Comparison of ENCODE assay signal across 9 mouse cellular contexts in genomic region chr8:91805254-91805671, GRCm38 (mm10). TPM values are rescaled to one million over a fixed set of nuclear protein-coding genes. Genes with fewer than 3 reads are reported as not detected.
A peak's percentile ranks its signal among the peaks of the same experiment; 100 is the strongest.
DNase-seq lines count a peak whose midpoint lies in the region; ATAC-seq lines count a peak whose summit lies in the region.
"Had no signal": no experiment of that assay in that cellular context is flagged by ENCODE, and none has a peak within 500 bp of the region (broad histone marks: within the 10 kb centered on the region; RNA-seq: fewer than 3 reads in every experiment).

No protein-coding gene starts in this region.

- no peaks in the 10 kb centered on the region for H3K9me3 ChIP-seq in embryonic facial prominence, embryonic 11.5 days (replicated peaks; ENCODE audit: control insufficient read depth, low read length)
- H3K9me3 ChIP-seq in hindbrain, embryonic 12.5 days (replicated peaks), result no peaks in the 10 kb centered on the region
- no peaks in the 10 kb centered on the region for H3K9me3 ChIP-seq in liver, embryonic 11.5 days (ENCODE audit: control insufficient read depth, low read length)
- no peaks in the 10 kb centered on the region for H3K9me3 ChIP-seq in neural tube, embryonic 13.5 days

- WGBS in embryonic facial prominence, embryonic 11.5 days, result under 1% methylated on average over 32 of the region's 32 CpGs
- WGBS in hindbrain, embryonic 12.5 days, result 0% methylated on average over 32 of the region's 32 CpGs
- WGBS in liver, embryonic 11.5 days, result 2% methylated on average over 32 of the region's 32 CpGs
- under 1% methylated on average over 32 of the region's 32 CpGs for WGBS in neural tube, embryonic 13.5 days

- peak overlapping the region; percentile 28 for H3K4me3 ChIP-seq in embryonic facial prominence, embryonic 11.5 days (ENCODE audit: low read depth, low read length)
- peak overlapping the region; percentile 36 for H3K4me3 ChIP-seq in hindbrain, embryonic 12.5 days
- H3K4me3 ChIP-seq in liver, embryonic 11.5 days (ENCODE audit: low read depth, low read length), result peak overlapping the region; percentile 24
- H3K4me3 ChIP-seq in neural tube, embryonic 13.5 days, result peak overlapping the region; percentile 30
- H3K4me3 ChIP-seq: megakaryocyte, embryonic 14.5 days had no signal

- peak overlapping the region; percentile 63 for H3K4me2 ChIP-seq in embryonic facial prominence, embryonic 11.5 days (ENCODE audit: low read depth, low read length)
- H3K4me2 ChIP-seq in hindbrain, embryonic 12.5 days (replicated peaks), result peak overlapping the region; percentile 62
- H3K4me2 ChIP-seq in liver, embryonic 11.5 days, result peak overlapping the region; percentile 38
- peak overlapping the region; percentile 52 for H3K4me2 ChIP-seq in neural tube, embryonic 13.5 days

- H3K9ac ChIP-seq in embryonic facial prominence, embryonic 11.5 days (replicated peaks; ENCODE audit: low read length), result peak overlapping the region; percentile 62
- peak overlapping the region; percentile 71 for H3K9ac ChIP-seq in hindbrain, embryonic 12.5 days
- H3K9ac ChIP-seq in liver, embryonic 11.5 days (ENCODE audit: low read depth, low read length), result no peak overlapping the region
- H3K9ac ChIP-seq in neural tube, embryonic 13.5 days, result peak overlapping the region; percentile 9

- peaks cover 7% of the 10 kb centered on the region for H3K4me1 ChIP-seq in embryonic facial prominence, embryonic 11.5 days (ENCODE audit: control insufficient read depth, insufficient read depth, low read length)
- H3K4me1 ChIP-seq in hindbrain, embryonic 12.5 days, result peaks cover 56% of the 10 kb centered on the region
- peaks cover 17% of the 10 kb centered on the region for H3K4me1 ChIP-seq in liver, embryonic 11.5 days (replicated peaks; ENCODE audit: control insufficient read depth, insufficient read depth, low read length)
- peaks cover 66% of the 10 kb centered on the region for H3K4me1 ChIP-seq in neural tube, embryonic 13.5 days (replicated peaks)

- no peak overlapping the region for H3K27ac ChIP-seq in embryonic facial prominence, embryonic 11.5 days (replicated peaks; ENCODE audit: low read depth, low read length)
- H3K27ac ChIP-seq in hindbrain, embryonic 12.5 days, result peak overlapping the region; percentile 88
- H3K27ac ChIP-seq in liver, embryonic 11.5 days (ENCODE audit: low read depth, low read length), result no peak overlapping the region
- H3K27ac ChIP-seq in neural tube, embryonic 13.5 days (replicated peaks), result peak overlapping the region; percentile 46; the same call in 1 of the 2 replicates

- no peak for ATAC-seq in embryonic facial prominence, embryonic 11.5 days (replicated peaks; ENCODE audit: insufficient number of reproducible peaks, low FRiP score, low TSS enrichment, low read depth)
- no peak for ATAC-seq in hindbrain, embryonic 12.5 days (ENCODE audit: low FRiP score)
- ATAC-seq in liver, embryonic 11.5 days (replicated peaks; ENCODE audit: low FRiP score), result no peak
- ATAC-seq in neural tube, embryonic 13.5 days (ENCODE audit: low read depth), result no peak

- peak; percentile 5 to 23 for DNase-seq in cerebellum, adult 18-20 months
- no peak for DNase-seq in cerebellum, adult 11-12 months
- DNase-seq in embryonic facial prominence, embryonic 11.5 days (ENCODE audit: low spot score), result peak; percentile 68
- DNase-seq in liver, embryonic 11.5 days (ENCODE audit: low spot score), result peak; percentile 51
- DNase-seq in left cerebral cortex, adult 9 months (ENCODE audit: low spot score in 2 of 2), result no peak
- DNase-seq in MN1 (ENCODE audit: low spot score), result no peak

- H3K36me3 ChIP-seq in embryonic facial prominence, embryonic 11.5 days (replicated peaks; ENCODE audit: control insufficient read depth, insufficient read depth, low read depth, low read length), result no peaks in the 10 kb centered on the region
- no peaks in the 10 kb centered on the region for H3K36me3 ChIP-seq in hindbrain, embryonic 12.5 days
- H3K36me3 ChIP-seq in liver, embryonic 11.5 days (ENCODE audit: control insufficient read depth, insufficient read depth, low read length), result no peaks in the 10 kb centered on the region
- H3K36me3 ChIP-seq in neural tube, embryonic 13.5 days, result no peaks in the 10 kb centered on the region

- peaks cover 39% of the 10 kb centered on the region for H3K27me3 ChIP-seq in embryonic facial prominence, embryonic 11.5 days (ENCODE audit: control insufficient read depth, insufficient read depth, low read length)
- H3K27me3 ChIP-seq in hindbrain, embryonic 12.5 days, result peaks cover 52% of the 10 kb centered on the region
- peaks cover 90% of the 10 kb centered on the region for H3K27me3 ChIP-seq in liver, embryonic 11.5 days (replicated peaks; ENCODE audit: control insufficient read depth, insufficient read depth, low read length)
- H3K27me3 ChIP-seq in neural tube, embryonic 13.5 days, result peaks cover 86% of the 10 kb centered on the region

RNA-seq across cellular contexts. Expression of gene Irx3, which starts 3.4 kb away (rescaled TPM):
- polyA plus RNA-seq in embryonic facial prominence, embryonic 11.5 days (2014; fragmentation: Nextera tagmentation; extraction: Ambion mirVana), result 19.8 and 20.4 TPM in 2 replicates
- 52.8 and 56.7 TPM in 2 replicates for polyA plus RNA-seq in hindbrain, embryonic 12.5 days (2016; fragmentation: Nextera tagmentation; extraction: Ambion mirVana)
- polyA plus RNA-seq in liver, embryonic 11.5 days (2014; fragmentation: Nextera tagmentation; extraction: Ambion mirVana), result 1.5 and 1.7 TPM in 2 replicates
- polyA plus RNA-seq in neural tube, embryonic 13.5 days (2015; fragmentation: Nextera tagmentation; extraction: Ambion mirVana), result 6.8 and 9.9 TPM in 2 replicates

Comparison
In these comparisons a context has a peak if more than half of its experiments do, and no peak if none do; other contexts are left out.
1. DNase-seq: peak in cerebellum, adult 18-20 months (2 of 2), embryonic facial prominence, embryonic 11.5 days (single experiment) and liver, embryonic 11.5 days (single experiment); none in cerebellum, adult 11-12 months (single experiment), left cerebral cortex, adult 9 months (0 of 2) and MN1 (single experiment).
2. H3K27ac ChIP-seq: peak in hindbrain, embryonic 12.5 days (single experiment) and neural tube, embryonic 13.5 days (single experiment); none in embryonic facial prominence, embryonic 11.5 days (single experiment) and liver, embryonic 11.5 days (single experiment).
3. Peak in every context shown above with its lines, with median percentiles within 50 percentile points of each other: H3K4me2 ChIP-seq and H3K4me3 ChIP-seq.